Mouse (Mus musculus) liver, embryonic 14.5 days (tissue): Measurements from ENCODE around the gene Hectd4. TPM values are rescaled to one million over a fixed set of nuclear protein-coding genes. Genes with fewer than 3 reads are reported as not detected.
"Not testable (repeated sequence)": the region's sequence is repeated elsewhere in the genome, so short reads cannot be mapped to it uniquely, and the experiment has no call there.

Experiments used
- ATAC-seq: fragments of 200-750 bp; cut with Nextera tagmentation; 2 replicates; pipeline ENCODE4 v1.8.0; 2017; ENCODE audit warnings: moderate number of reproducible peaks, mild to moderate bottlenecking, moderate library complexity; ENCODE audit not compliant: insufficient read depth
- DNase-seq, 3 experiments: peaks; one replicate each; pipeline ENCODE4 v3.0.0-alpha.2; 2012 to 2013; ENCODE audit warnings: low read depth in 3 of 3, low spot score in 3 of 3
- H3K27ac ChIP-seq: fragments of 300-500 bp; sonication (generic); 2 replicates; pipeline ENCODE4 v1.5.1; 2014; ENCODE audit warnings: moderate library complexity, mild to moderate bottlenecking, control low read depth, inconsistent platforms
- H3K27me3 ChIP-seq: fragments of 300-500 bp; sonication (generic); 2 replicates; pipeline ENCODE4 v1.6.1; 2014; ENCODE audit warnings: mild to moderate bottlenecking, low read length, moderate library complexity; ENCODE audit not compliant: control insufficient read depth, insufficient read depth
- H3K36me3 ChIP-seq: fragments of 300-500 bp; sonication (generic); replicated peaks from 2 replicates; pipeline ENCODE4 v1.6.1; 2014; ENCODE audit warnings: low read depth; ENCODE audit not compliant: control insufficient read depth, insufficient read depth
- H3K4me1 ChIP-seq, 2 experiments: fragments of 200-500 bp in 1 of 2; fragments of 300-500 bp in 1 of 2; sonication (generic) in 1 of 2; replicated peaks; 2 replicates each; pipeline ENCODE4 v1.6.1; 2012 to 2014; ENCODE audit warnings: antibody characterized with exemption in 1 of 2, inconsistent platforms in 1 of 2, low read length in 1 of 2; ENCODE audit not compliant: control insufficient read depth in 2 of 2, insufficient read depth in 2 of 2
- H3K4me2 ChIP-seq: fragments of 300-500 bp; sonication (generic); 2 replicates; pipeline ENCODE4 v1.6.1; 2014; ENCODE audit warnings: low read depth, mild to moderate bottlenecking, control low read depth, moderate library complexity
- H3K4me3 ChIP-seq, 2 experiments: fragments of 200-500 bp in 1 of 2; fragments of 300-500 bp in 1 of 2; sonication (generic) in 1 of 2; 2 replicates each; pipeline ENCODE4 v1.5.1; 2012 to 2014; ENCODE audit warnings: low read depth in 2 of 2, low read length in 2 of 2, mild to moderate bottlenecking in 2 of 2, control low read depth in 1 of 2, inconsistent platforms in 1 of 2, moderate library complexity in 1 of 2; ENCODE audit not compliant: insufficient read depth in 1 of 2
- H3K9ac ChIP-seq: fragments of 300-500 bp; sonication (generic); replicated peaks from 2 replicates; pipeline ENCODE4 v1.6.1; 2014; ENCODE audit warnings: mild to moderate bottlenecking, control low read depth, moderate library complexity
- H3K9me3 ChIP-seq: fragments of 300-500 bp; sonication (generic); 2 replicates; pipeline ENCODE4 v1.6.1; 2016; ENCODE audit warnings: low read length, mixed read lengths; ENCODE audit not compliant: control insufficient read depth
- CTCF ChIP-seq: IDR thresholded peaks from 2 replicates; pipeline ENCODE4 v1.5.1; 2016; ENCODE audit warnings: antibody characterized with exemption, low read depth, control low read depth
- EP300 ChIP-seq: IDR thresholded peaks from 2 replicates; pipeline ENCODE4 v1.6.1; 2016; ENCODE audit warnings: antibody characterized with exemption, low read depth
- WGBS: fragments of 180-500 bp; shearing (Covaris S2); extraction: QIAGEN DNeasy Blood & Tissue Kit; methylation state at CpG from one replicate; pipeline ENCODE4 v1.1.7; 2014; ENCODE audit not compliant: insufficient replicate concordance; 5-methylcytosine and 5-hydroxymethylcytosine counted together
- polyA plus RNA-seq, 2 experiments: library from polyadenylated mRNA; depleted of rRNA in 1 of 2; stranded (reverse) in 1 of 2; unstranded in 1 of 2; fragments of >200 nt; fragmentation: Nextera tagmentation in 1 of 2; extraction: Ambion mirVana in 1 of 2; gene quantifications; 2 replicates each; pipeline versions ENCODE4 v1.2.1 to v1.2.3; 2012 to 2014

Gene Hectd4
- polyA plus RNA-seq, 2 experiments: 11.2 to 15.8 TPM

- H3K27ac ChIP-seq: peak overlapping the region; percentile 100
- no peak overlapping the region for H3K9ac ChIP-seq
These were observed 5.3 kb upstream of the Hectd4 start for GRCm38 (mm10) chr5:121214707-121215106.

GRCm38 (mm10) chr5:121215380-121216125 lies 4.5 kb upstream of the Hectd4 start:
- H3K36me3 ChIP-seq: peaks cover 19% of the 10 kb centered on the region
- WGBS: 12% methylated on average over 13 of the region's 13 CpGs
- peak overlapping the region; percentile 100 for H3K27ac ChIP-seq
- peak; percentile 65 to 96 (median 68) for DNase-seq
- H3K4me1 ChIP-seq: peaks cover 37 to 41% of the 10 kb centered on the region in 2 experiments
- peak overlapping the region; percentile 64 for H3K9ac ChIP-seq
- H3K4me3 ChIP-seq: peak overlapping the region; percentile 14 to 23; a peak in 1 of 4 replicates
- H3K27me3 ChIP-seq: no peaks in the 10 kb centered on the region
- TF ChIP-seq EP300 (peak; percentile 42), CTCF (peak; percentile 98)
- H3K9me3 ChIP-seq: no peaks in the 10 kb centered on the region
- peak overlapping the region; percentile 68 for H3K4me2 ChIP-seq
- peak; percentile 75 for ATAC-seq

More at GRCm38 (mm10) chr5:121214707-121215106, 5.3 kb upstream of the Hectd4 start:
- H3K27me3 ChIP-seq: no peaks in the 10 kb centered on the region
- TF ChIP-seq EP300 (no peak), CTCF (no peak)
- H3K36me3 ChIP-seq: peaks cover 27% of the 10 kb centered on the region
- WGBS: 46% methylated on average over 7 of the region's 7 CpGs
- no peak overlapping the region; the same call in 1 of the 2 replicates for H3K4me2 ChIP-seq
- ATAC-seq: no peak
- H3K4me3 ChIP-seq: no peak overlapping the region
- DNase-seq: no peak
- no peaks in the 10 kb centered on the region for H3K9me3 ChIP-seq
- peaks cover 36 to 39% of the 10 kb centered on the region in 2 experiments for H3K4me1 ChIP-seq

GRCm38 (mm10) chr5:121216126-121216446 lies 3.9 kb upstream of the Hectd4 start:
- H3K9me3 ChIP-seq: no peaks in the 10 kb centered on the region
- TF ChIP-seq CTCF: peak; percentile 18; the same call in 1 of the 2 replicates
- TF ChIP-seq EP300: peak; percentile 99
- peak overlapping the region; percentile 66 for H3K9ac ChIP-seq
- H3K27ac ChIP-seq: peak overlapping the region; percentile 100
- DNase-seq (peak in 2 of 3 experiments; percentile 97), ATAC-seq (peak; percentile 87)
- no peaks in the 10 kb centered on the region for H3K27me3 ChIP-seq
- H3K36me3 ChIP-seq: peaks cover 15% of the 10 kb centered on the region
- 8% methylated on average over 12 of the region's 12 CpGs for WGBS
- peak overlapping the region; percentile 68 for H3K4me2 ChIP-seq
- H3K4me1 ChIP-seq: peaks cover 37 to 41% of the 10 kb centered on the region in 2 experiments
- H3K4me3 ChIP-seq: peak overlapping the region; percentile 20 to 23

DNA sequence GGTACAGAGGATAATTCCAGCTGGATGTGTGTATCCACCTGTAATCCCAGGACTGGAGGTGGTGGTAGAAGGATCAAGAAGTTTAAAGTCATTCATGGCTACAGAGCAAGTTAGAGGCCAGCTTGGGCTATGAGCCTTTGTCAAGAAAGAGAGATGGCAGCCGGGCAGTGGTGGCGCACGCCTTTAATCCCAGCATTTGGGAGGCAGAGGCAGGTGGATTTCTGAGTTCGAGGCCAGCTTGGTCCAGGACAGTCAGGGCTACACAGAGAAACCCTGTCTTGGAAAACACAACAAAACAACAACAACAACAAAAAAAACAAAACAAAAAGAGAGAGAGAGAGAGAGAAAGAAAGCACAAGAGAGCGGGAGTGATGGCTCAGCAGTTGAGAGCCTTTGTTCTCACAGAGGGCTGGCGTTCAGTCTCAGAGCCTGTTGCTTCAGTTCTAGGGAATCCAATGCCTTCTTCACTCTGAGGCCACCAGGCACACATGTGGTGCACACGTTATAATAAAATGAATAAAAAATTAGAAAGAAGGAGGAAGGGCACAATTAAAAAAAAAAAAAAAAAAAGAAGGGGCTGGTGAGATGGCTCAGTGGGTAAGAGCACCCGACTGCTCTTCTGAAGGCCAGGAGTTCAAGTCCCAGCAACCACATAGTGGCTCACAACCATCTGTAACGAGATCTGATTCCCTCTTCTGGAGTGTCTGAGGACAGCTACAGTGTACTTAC lies 3.3 kb upstream of the Hectd4 start:
- peak overlapping the region; percentile 20 to 23; a peak in 3 of 4 replicates for H3K4me3 ChIP-seq
- WGBS: 73% methylated on average over 9 of the region's 9 CpGs
- not testable (repeated sequence) for ATAC-seq, H3K27me3 ChIP-seq, H3K9me3 ChIP-seq, H3K36me3 ChIP-seq, DNase-seq
- H3K27ac ChIP-seq: peak overlapping the region; percentile 100
- H3K4me2 ChIP-seq: peak overlapping the region; percentile 68
- H3K4me1 ChIP-seq: peaks cover 37 to 41% of the 10 kb centered on the region in 2 experiments
- peak overlapping the region; percentile 66 for H3K9ac ChIP-seq

DNA sequence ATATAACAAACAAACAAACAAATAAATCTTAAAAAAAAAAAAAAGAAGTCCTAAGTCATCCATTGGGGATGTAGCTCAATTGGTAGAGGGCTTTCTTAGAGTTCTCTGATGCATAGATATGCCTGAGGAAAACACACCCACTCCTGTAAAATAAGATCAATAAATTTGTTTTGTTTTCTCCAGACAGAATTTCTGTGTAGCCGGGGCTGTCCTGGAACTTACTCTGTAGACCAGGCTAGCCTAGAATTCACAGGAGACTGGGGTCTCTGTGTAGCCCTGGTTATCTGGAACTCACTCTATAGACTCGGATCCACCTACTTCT lies 2.7 kb upstream of the Hectd4 start:
- Histone ChIP-seq H3K4me2 (no peak overlapping the region), H3K36me3 (peaks cover 6% of the 10 kb centered on the region), H3K27ac (peak overlapping the region; percentile 100), H3K4me3 (no peak overlapping the region), H3K9me3 (no peaks in the 10 kb centered on the region), H3K4me1 (peaks cover 37 to 41% of the 10 kb centered on the region in 2 experiments), H3K27me3 (no peaks in the 10 kb centered on the region), H3K9ac (peak overlapping the region; percentile 43)
- ATAC-seq (no peak), DNase-seq (no peak)
- TF ChIP-seq CTCF: no peak
- no peak for TF ChIP-seq EP300
- 78% methylated on average over 2 of the region's 2 CpGs for WGBS
